Mouse (Mus musculus) Patski (cell line): ENCODE data around the gene Spesp1. TPM values are rescaled to one million over a fixed set of nuclear protein-coding genes. Genes with fewer than 3 reads are reported as not detected.

Experiments used
- ATAC-seq: fragments of 100-300 bp; one replicate; pipeline ENCODE4 v1.8.0; 2021
- CTCF ChIA-PET: fragments of 350-600 bp; sonication (Branson Sonifier 250); formaldehyde crosslinking; loops from one replicate; lab custom pipeline; 2022; ENCODE audit warnings: inconsistent platforms; lab: Charles Lee
- POLR2A ChIA-PET: fragments of 350-600 bp; sonication (Branson Sonifier 250); formaldehyde crosslinking; loops from one replicate; lab custom pipeline; 2022; ENCODE audit warnings: antibody characterized with exemption, inconsistent platforms; lab: Charles Lee
- DNase-seq: peaks from one replicate; pipeline ENCODE4 v3.0.0-alpha.2; 2011; ENCODE audit warnings: low read depth, low spot score
- H3K27me3 ChIP-seq: fragments of 371-371 bp; one replicate; pipeline ENCODE4 v1.5.1; 2021
- CTCF ChIP-seq: fragments of 100-300 bp; IDR thresholded peaks from one replicate; pipeline ENCODE4 v1.5.1; 2021
- in situ Hi-C: fragments of 300-500 bp; cut with MboI; formaldehyde crosslinking; loops from 3 replicates; pipeline ENCODE4 v1.11.1; 2018; ENCODE audit warnings: low pct_unique_long_range_greater_than_20kb, mixed read lengths
- polyA plus RNA-seq: library from polyadenylated mRNA; unstranded; gene quantifications from one replicate; pipeline ENCODE4 v1.2.3, GENCODE M21; 2021

Spesp1 gene
- polyA plus RNA-seq, result not detected

DNA sequence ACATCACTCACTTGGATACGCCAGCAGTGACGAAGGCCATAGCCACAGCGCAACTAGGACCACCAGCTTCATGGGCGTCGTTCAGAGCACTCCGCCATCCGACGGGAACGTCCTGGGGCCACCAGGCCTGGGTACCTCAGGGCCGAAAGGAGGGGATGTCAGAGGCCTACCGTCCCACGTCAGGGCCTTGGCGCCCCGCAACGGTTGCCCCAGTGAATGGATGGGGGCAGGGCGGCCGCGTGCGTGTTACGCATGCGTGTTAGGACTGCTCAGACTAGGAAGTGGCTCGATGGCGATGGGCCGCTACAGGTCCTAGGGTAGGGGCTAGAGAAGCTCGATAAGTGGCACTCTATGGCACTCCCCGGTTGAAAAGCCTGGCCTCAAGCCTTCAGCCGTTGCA lies at the start of gene Spesp1:
TSS of gene Spesp1 (minus strand) at position 218 of the 400 bp plus-strand sequence.
- DNase-seq (no peak), ATAC-seq (no peak)
- POLR2A ChIA-PET, result no interaction called here
- TF ChIP-seq CTCF, result no peak
- H3K27me3 ChIP-seq, result peaks cover 4% of the 10 kb centered on the region
- CTCF ChIA-PET, result no interaction called here
- in situ Hi-C loops, result no loop called here

- ATAC-seq (no peak), DNase-seq (no peak)
- TF ChIP-seq CTCF, result peak; percentile 37
- H3K27me3 ChIP-seq, result no peaks in the 10 kb centered on the region
- ChIA-PET POLR2A (no interaction called here), CTCF (interaction anchor here (1.1 kb wide), 1 partner anchor 30 kb away, joined by 3 read pairs; no protein-coding TSS in a partner anchor)
- in situ Hi-C loops, result no loop called here
These were observed 44.0 kb upstream of the Spesp1 start for GRCm38 (mm10) chr9:62325965-62326364.

DNA sequence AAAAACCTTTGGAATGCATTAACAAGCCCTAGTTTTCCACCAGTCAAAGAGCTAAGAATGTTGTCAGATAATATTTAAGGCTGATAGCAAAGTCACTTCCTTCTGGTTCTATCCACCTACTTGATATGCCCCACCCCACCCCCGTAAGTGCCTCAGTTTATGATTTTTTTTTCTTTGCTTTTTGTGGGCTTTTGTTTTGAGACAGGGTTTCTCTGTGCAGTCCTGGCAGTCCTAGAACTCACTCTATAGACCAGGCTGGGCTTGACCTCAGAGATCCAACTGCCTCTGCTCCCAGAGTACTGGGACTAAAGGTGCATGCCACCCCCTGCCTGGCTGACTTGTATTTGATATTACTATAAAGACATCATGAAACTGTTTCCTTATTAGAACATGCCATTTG lies 41.8 kb upstream of the Spesp1 start:
- no peak for TF ChIP-seq CTCF
- DNase-seq (no peak), ATAC-seq (no peak)
- ChIA-PET POLR2A (interaction anchor here (0.7 kb wide), 1 partner anchor 102 kb away, joined by 3 read pairs; no protein-coding TSS in a partner anchor), CTCF (no interaction called here)
- H3K27me3 ChIP-seq, result peaks cover 5% of the 10 kb centered on the region
- in situ Hi-C loops, result no loop called here

- no peak for ATAC-seq
- peaks cover 13% of the 10 kb centered on the region for H3K27me3 ChIP-seq
- ChIA-PET POLR2A (no interaction called here), CTCF (interaction anchor here (1.0 kb wide), 1 partner anchor 232 kb away, joined by 3 read pairs; no protein-coding TSS in a partner anchor)
- TF ChIP-seq CTCF, result peak; percentile 28
- no peak for DNase-seq
- in situ Hi-C loops, result no loop called here
These were observed 36.7 kb upstream of the Spesp1 start for GRCm38 (mm10) chr9:62318729-62319128.

GRCm38 (mm10) chr9:62315556-62315955 lies 33.5 kb upstream of the Spesp1 start:
- H3K27me3 ChIP-seq, result peaks cover 13% of the 10 kb centered on the region
- ATAC-seq (no peak), DNase-seq (no peak)
- TF ChIP-seq CTCF, result no peak
- in situ Hi-C loops, result no loop called here
- CTCF ChIA-PET, result no interaction called here
- POLR2A ChIA-PET, result no interaction called here

- in situ Hi-C loops, result loop anchor here (5.0 to 10.0 kb wide), 4 partner anchors 40 to 478 kb away; no protein-coding TSS in a partner anchor
- ChIA-PET POLR2A (no interaction called here), CTCF (interaction anchor here (1.0 to 3.1 kb wide), 2 partner anchors 12 to 254 kb away, joined by 4 to 12 read pairs; no protein-coding TSS in a partner anchor)
- peak; percentile 48 for DNase-seq
- ATAC-seq, result peak; percentile 12
- TF ChIP-seq CTCF, result no peak
- peaks cover 4% of the 10 kb centered on the region for H3K27me3 ChIP-seq
These were observed 14.9 kb upstream of the Spesp1 start for GRCm38 (mm10) chr9:62296891-62297290.

GRCm38 (mm10) chr9:62295006-62295698 lies 13.1 kb upstream of the Spesp1 start:
- ATAC-seq (no peak), DNase-seq (no peak)
- H3K27me3 ChIP-seq, result no peaks in the 10 kb centered on the region
- in situ Hi-C loops, result loop anchor here (5.0 to 10.0 kb wide), 4 partner anchors 42 to 480 kb away; no protein-coding TSS in a partner anchor
- peak; percentile 93 for TF ChIP-seq CTCF
- ChIA-PET CTCF (interaction anchor here (0.8 to 1.2 kb wide), 5 partner anchors 9 to 256 kb away, joined by 3 to 5 read pairs (median 3); no protein-coding TSS in a partner anchor), POLR2A (interaction anchor here (0.6 kb wide), 1 partner anchor 1415 kb away, joined by 3 read pairs; no protein-coding TSS in a partner anchor)

DNA sequence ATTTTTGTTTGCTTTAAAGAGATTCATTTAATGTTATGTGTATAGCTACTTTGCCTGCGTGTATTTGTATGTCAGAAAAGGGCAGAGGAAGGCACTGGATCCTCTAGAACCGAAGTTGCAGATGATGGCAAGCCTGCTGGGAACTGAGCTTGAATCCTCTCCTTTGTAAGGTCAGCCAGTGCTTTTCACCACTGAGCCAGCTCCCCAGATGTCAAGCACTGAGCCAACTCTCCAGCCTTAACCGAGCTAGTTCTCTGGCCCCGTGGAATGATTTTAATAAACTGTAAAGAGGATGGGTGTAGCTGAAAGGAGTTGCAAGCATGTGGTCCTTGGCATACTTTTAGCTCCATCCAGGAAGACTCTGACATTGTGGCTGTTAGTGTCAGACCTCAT lies 5.6 kb upstream of the Spesp1 start:
- in situ Hi-C loops, result no loop called here

DNA sequence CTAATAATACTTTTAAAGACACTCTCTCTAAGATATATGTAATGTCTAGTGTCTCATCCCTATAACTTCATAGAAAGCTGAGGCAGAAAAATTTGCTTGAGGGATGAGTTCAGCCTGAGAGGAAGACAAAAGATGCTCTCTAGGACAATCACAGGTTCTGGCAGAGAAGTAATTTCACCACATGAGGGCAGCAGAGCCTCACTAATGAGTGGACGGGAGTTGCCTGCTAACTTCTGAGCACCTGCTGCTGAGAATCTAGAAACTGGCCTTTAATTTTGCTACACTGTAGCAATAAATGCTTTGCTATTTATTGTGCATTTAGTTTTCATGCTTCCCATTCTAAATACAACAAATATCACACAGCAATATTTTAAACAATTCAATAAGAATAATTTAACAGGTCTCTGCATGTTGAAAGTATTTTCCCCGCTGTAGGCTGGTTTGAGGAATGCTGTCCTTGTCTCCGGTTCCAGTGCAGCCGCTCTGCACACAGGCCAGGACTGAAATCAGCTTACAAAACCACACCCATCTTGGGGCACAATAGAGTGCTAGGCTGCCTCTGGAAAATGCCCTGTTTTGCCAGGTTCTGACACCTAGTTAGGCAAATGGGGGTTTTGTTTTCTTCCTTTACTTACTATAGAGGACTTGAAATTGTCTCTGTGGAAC lies 5.1 kb upstream of the Spesp1 start:
- no peak for DNase-seq
- ChIA-PET CTCF (interaction anchor here (0.9 to 4.8 kb wide), 7 partner anchors 8 to 270 kb away, joined by 3 to 34 read pairs (median 4); no protein-coding TSS in a partner anchor), POLR2A (no interaction called here)
- in situ Hi-C loops, result no loop called here
- TF ChIP-seq CTCF, result peak; percentile 74
- ATAC-seq, result no peak
- H3K27me3 ChIP-seq, result no peaks in the 10 kb centered on the region

More for the DNA sequence above, 5.6 kb upstream of the Spesp1 start:
- DNase-seq, result no peak
- ATAC-seq, result no peak
- POLR2A ChIA-PET, result no interaction called here
- TF ChIP-seq CTCF, result no peak
- H3K27me3 ChIP-seq, result no peaks in the 10 kb centered on the region
- CTCF ChIA-PET, result interaction anchor here (0.9 to 4.8 kb wide), 8 partner anchors 8 to 272 kb away, joined by 3 to 34 read pairs (median 4); no protein-coding TSS in a partner anchor

GRCm38 (mm10) chr9:62284266-62284665 lies 2.3 kb upstream of the Spesp1 start:
- DNase-seq, result no peak
- ATAC-seq, result no peak
- ChIA-PET CTCF (interaction anchor here (1.2 kb wide), 1 partner anchor 544 kb away, joined by 3 read pairs; no protein-coding TSS in a partner anchor), POLR2A (no interaction called here)
- no peak for TF ChIP-seq CTCF
- no peaks in the 10 kb centered on the region for H3K27me3 ChIP-seq
- in situ Hi-C loops, result no loop called here
